Mouse (Mus musculus) kidney, embryonic 16.5 days (tissue): Measurements from ENCODE around the gene Schip1. TPM values are rescaled to one million over a fixed set of nuclear protein-coding genes. Genes with fewer than 3 reads are reported as not detected.

Source experiments
- ATAC-seq: fragments of 200-750 bp; cut with Nextera tagmentation; 2 replicates; pipeline ENCODE4 v1.8.0; 2017; ENCODE audit warnings: moderate TSS enrichment; ENCODE audit not compliant: low FRiP score, low TSS enrichment
- H3K27ac ChIP-seq: fragments of 300-500 bp; sonication (generic); 2 replicates; pipeline ENCODE4 v1.5.1; 2014; ENCODE audit warnings: low read length
- H3K27me3 ChIP-seq: fragments of 300-500 bp; sonication (generic); 2 replicates; pipeline ENCODE4 v1.6.1; 2014; ENCODE audit warnings: low read length, control low read depth, mixed read lengths; ENCODE audit not compliant: insufficient read depth
- H3K36me3 ChIP-seq: fragments of 300-500 bp; sonication (generic); 2 replicates; pipeline ENCODE4 v1.6.1; 2014; ENCODE audit warnings: low read length, control low read depth, mixed read lengths; ENCODE audit not compliant: insufficient read depth
- H3K4me1 ChIP-seq: fragments of 300-500 bp; sonication (generic); 2 replicates; pipeline ENCODE4 v1.6.1; 2014; ENCODE audit warnings: low read length, control low read depth, mixed read lengths; ENCODE audit not compliant: insufficient read depth
- H3K4me2 ChIP-seq: fragments of 300-500 bp; sonication (generic); replicated peaks from 2 replicates; pipeline ENCODE4 v1.6.1; 2014; ENCODE audit warnings: low read depth, low read length
- H3K4me3 ChIP-seq: fragments of 300-500 bp; sonication (generic); 2 replicates; pipeline ENCODE4 v1.5.1; 2014; ENCODE audit warnings: mild to moderate bottlenecking, low read length
- H3K9ac ChIP-seq: fragments of 300-500 bp; sonication (generic); replicated peaks from 2 replicates; pipeline ENCODE4 v1.6.1; 2014; ENCODE audit warnings: low read length
- H3K9me3 ChIP-seq: fragments of 300-500 bp; sonication (generic); 2 replicates; pipeline ENCODE4 v1.6.1; 2016; ENCODE audit warnings: low read length, control low read depth
- WGBS: fragments of 180-500 bp; shearing (Covaris S2); extraction: QIAGEN DNeasy Blood & Tissue Kit; methylation state at CpG from one replicate; pipeline ENCODE4 v1.1.7; 2014; 5-methylcytosine and 5-hydroxymethylcytosine counted together
- polyA plus RNA-seq: library from polyadenylated mRNA; unstranded; fragments of >200 nt; fragmentation: Nextera tagmentation; extraction: Ambion mirVana; gene quantifications from 2 replicates; pipeline ENCODE4 v1.2.1, GENCODE M21; 2015

The Schip1 gene
- polyA plus RNA-seq, 1 experiment from 2014 or later: 48.9 TPM

DNA sequence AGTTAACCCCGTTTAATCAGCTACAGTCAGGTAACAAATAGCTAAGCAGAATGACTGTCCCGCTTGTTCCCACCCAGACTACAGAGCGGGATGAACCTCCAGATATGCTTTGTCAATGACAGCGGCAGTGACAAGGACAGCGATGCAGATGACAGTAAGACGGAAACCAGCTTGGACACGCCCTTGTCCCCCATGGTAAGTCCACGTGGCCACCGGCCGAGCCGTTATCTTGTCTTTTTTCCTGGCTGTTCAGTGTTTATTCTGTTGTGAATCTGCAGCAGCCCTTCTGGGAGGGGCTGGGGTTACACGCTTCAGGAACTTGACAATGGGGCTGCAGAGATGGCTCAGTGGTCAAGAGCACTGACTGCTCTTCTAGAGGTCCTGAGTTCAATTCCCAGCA is 551.8 kb downstream of the Schip1 start:
- H3K9me3 ChIP-seq: no peaks in the 10 kb centered on the region
- H3K27ac ChIP-seq: no peak overlapping the region
- no peaks in the 10 kb centered on the region for H3K27me3 ChIP-seq
- H3K9ac ChIP-seq: no peak overlapping the region
- peaks cover 8% of the 10 kb centered on the region for H3K36me3 ChIP-seq
- H3K4me3 ChIP-seq: no peak overlapping the region
- H3K4me1 ChIP-seq: 0 out of 2 replicates have a peak, but pooled peaks cover 3% of the 10 kb centered on the region
- ATAC-seq: no peak
- no peak overlapping the region for H3K4me2 ChIP-seq
- WGBS: 69% methylated on average over 12 of the region's 12 CpGs

DNA sequence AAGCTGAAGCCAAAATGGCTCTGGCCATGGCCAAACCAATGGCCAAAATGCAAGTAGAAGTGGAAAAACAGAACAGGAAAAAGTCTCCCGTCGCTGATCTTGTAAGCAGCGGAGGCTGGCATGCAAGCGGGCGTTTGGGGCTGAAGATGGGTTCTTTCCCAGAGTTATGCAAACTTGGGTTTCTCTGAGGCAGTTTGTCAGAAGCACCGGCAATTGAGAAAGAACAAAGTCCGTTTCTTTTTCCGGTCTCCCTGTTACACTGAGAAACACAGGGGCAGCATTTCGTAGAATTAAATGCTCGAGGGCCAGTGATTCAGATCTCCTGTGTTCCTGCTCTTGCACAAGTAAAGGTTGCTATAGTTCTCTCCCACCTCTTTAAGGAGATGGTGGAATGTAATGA is 553.1 kb downstream of the Schip1 start:
- H3K9ac ChIP-seq: no peak overlapping the region
- H3K36me3 ChIP-seq: peaks cover 8% of the 10 kb centered on the region
- H3K27ac ChIP-seq: no peak overlapping the region
- no peaks in the 10 kb centered on the region for H3K27me3 ChIP-seq
- no peak overlapping the region for H3K4me2 ChIP-seq
- 84% methylated on average over 10 of the region's 10 CpGs for WGBS
- no peak for ATAC-seq
- H3K9me3 ChIP-seq: no peaks in the 10 kb centered on the region
- H3K4me3 ChIP-seq: no peak overlapping the region
- 0 out of 2 replicates have a peak, but pooled peaks cover 3% of the 10 kb centered on the region for H3K4me1 ChIP-seq

- Histone ChIP-seq H3K27me3 (no peaks in the 10 kb centered on the region), H3K4me2 (no peak overlapping the region), H3K4me3 (no peak overlapping the region), H3K9ac (no peak overlapping the region), H3K4me1 (0 out of 2 replicates have a peak, but pooled peaks cover 3% of the 10 kb centered on the region), H3K36me3 (peaks cover 8% of the 10 kb centered on the region), H3K9me3 (no peaks in the 10 kb centered on the region), H3K27ac (no peak overlapping the region)
- WGBS: 59% methylated on average over 5 of the region's 5 CpGs
- ATAC-seq: 0 out of 2 replicates have a peak, but pooled peaks have one; percentile 25
Measured at GRCm38 (mm10) chr3:68619097-68619496, 554.5 kb downstream of the Schip1 start.

DNA sequence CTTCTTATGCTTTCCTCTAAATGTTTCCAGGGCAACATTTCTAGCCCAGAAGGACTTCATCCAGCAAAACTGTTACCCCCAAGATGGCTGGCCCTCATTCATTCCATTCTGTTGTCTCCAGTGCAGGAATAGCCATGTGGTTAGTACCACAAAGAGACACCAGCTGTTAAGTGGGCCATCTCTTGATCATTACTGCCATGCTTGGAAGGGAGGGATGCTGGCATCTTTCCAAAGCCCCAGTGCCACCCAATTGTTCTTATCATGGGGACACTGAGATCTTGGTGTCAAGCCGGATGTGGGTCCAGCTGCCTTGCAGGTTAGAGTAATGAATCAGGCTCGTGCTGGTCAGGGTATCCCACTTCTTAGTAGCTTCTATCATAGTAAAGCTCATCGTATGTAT is 557.4 kb downstream of the Schip1 start:
- H3K36me3 ChIP-seq: peaks cover 8% of the 10 kb centered on the region
- WGBS: 98% methylated on average over 3 of the region's 3 CpGs
- no peak overlapping the region for H3K27ac ChIP-seq
- no peaks in the 10 kb centered on the region for H3K27me3 ChIP-seq
- H3K4me1 ChIP-seq: peaks cover 9% of the 10 kb centered on the region; the same call in 1 of the 2 replicates
- no peaks in the 10 kb centered on the region for H3K9me3 ChIP-seq
- H3K9ac ChIP-seq: no peak overlapping the region
- ATAC-seq: no peak
- no peak overlapping the region for H3K4me2 ChIP-seq
- no peak overlapping the region for H3K4me3 ChIP-seq

GRCm38 (mm10) chr3:68623036-68623435 is 558.4 kb downstream of the Schip1 start:
- Histone ChIP-seq H3K27ac (no peak overlapping the region), H3K4me3 (no peak overlapping the region)
- no peak for ATAC-seq

DNA sequence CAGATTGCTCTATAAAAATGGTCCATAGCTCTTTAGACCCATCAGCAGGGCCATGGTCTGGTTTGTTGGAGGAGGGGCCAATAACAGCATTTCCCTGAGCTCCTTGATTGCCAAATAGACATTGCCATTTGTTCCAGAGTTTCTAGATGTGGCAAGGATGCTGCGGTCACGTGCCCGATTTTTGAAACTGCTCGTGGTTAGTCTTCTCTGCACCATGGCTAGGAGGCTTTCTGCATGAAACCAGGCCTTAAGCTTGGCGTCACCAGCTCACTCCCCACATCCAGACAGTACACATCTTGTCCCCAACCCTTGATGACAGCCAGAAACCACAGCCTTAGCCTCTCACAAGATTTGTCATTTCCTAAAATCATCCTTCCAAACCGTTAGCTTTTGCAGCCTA is 559.9 kb downstream of the Schip1 start:
- no peaks in the 10 kb centered on the region for H3K27me3 ChIP-seq
- H3K27ac ChIP-seq: no peak overlapping the region
- H3K36me3 ChIP-seq: peaks cover 8% of the 10 kb centered on the region
- H3K9me3 ChIP-seq: no peaks in the 10 kb centered on the region
- H3K4me1 ChIP-seq: peaks cover 9% of the 10 kb centered on the region; the same call in 1 of the 2 replicates
- H3K4me2 ChIP-seq: no peak overlapping the region
- no peak overlapping the region for H3K9ac ChIP-seq
- ATAC-seq: no peak
- no peak overlapping the region for H3K4me3 ChIP-seq
- WGBS: 85% methylated on average over 6 of the region's 6 CpGs

More at GRCm38 (mm10) chr3:68623036-68623435, 558.4 kb downstream of the Schip1 start:
- H3K4me2 ChIP-seq: no peak overlapping the region
- no peaks in the 10 kb centered on the region for H3K9me3 ChIP-seq
- H3K4me1 ChIP-seq: peaks cover 9% of the 10 kb centered on the region; the same call in 1 of the 2 replicates
- no peaks in the 10 kb centered on the region for H3K27me3 ChIP-seq
- 86% methylated on average over 5 of the region's 5 CpGs for WGBS
- H3K36me3 ChIP-seq: peaks cover 8% of the 10 kb centered on the region
- no peak overlapping the region for H3K9ac ChIP-seq

GRCm38 (mm10) chr3:68630261-68630660 is 565.7 kb downstream of the Schip1 start:
- Histone ChIP-seq H3K27ac (no peak overlapping the region), H3K9me3 (no peaks in the 10 kb centered on the region), H3K4me2 (no peak overlapping the region), H3K4me1 (peaks cover 4% of the 10 kb centered on the region; the same call in 1 of the 2 replicates), H3K27me3 (no peaks in the 10 kb centered on the region), H3K9ac (no peak overlapping the region), H3K4me3 (no peak overlapping the region), H3K36me3 (no peaks in the 10 kb centered on the region; the same call in 1 of the 2 replicates)
- ATAC-seq: no peak
- WGBS: 78% methylated on average over 4 of the region's 4 CpGs

GRCm38 (mm10) chr3:68630821-68631220 is 566.2 kb downstream of the Schip1 start:
- Histone ChIP-seq H3K4me3 (no peak overlapping the region), H3K27ac (no peak overlapping the region)

DNA sequence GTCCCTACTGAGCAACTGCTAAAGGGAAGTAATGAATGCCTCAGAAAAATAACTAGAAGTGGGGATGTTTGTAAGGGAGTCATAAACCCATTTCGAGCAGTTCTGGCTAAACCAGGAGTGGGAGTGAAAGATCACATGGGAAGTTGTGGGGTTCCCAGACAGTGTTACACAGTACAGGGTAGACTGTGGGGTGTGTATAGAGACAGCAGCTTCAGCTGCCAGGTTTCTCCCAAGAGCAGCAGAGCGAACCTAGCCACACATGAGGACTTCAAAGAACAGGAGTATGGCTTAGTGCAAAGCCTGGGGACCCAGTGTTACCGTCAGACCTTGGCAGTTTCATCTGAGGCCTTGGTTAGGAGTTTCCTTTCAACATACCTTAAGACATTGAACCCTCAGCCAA is 568.1 kb downstream of the Schip1 start:
- no peaks in the 10 kb centered on the region for H3K9me3 ChIP-seq
- no peak overlapping the region for H3K9ac ChIP-seq
- no peaks in the 10 kb centered on the region for H3K27me3 ChIP-seq
- H3K27ac ChIP-seq: no peak overlapping the region
- H3K4me3 ChIP-seq: no peak overlapping the region
- H3K36me3 ChIP-seq: no peaks in the 10 kb centered on the region
- H3K4me1 ChIP-seq: no peaks in the 10 kb centered on the region
- H3K4me2 ChIP-seq: no peak overlapping the region
- 63% methylated on average over 3 of the region's 3 CpGs for WGBS
- ATAC-seq: no peak

More at GRCm38 (mm10) chr3:68630821-68631220, 566.2 kb downstream of the Schip1 start:
- Histone ChIP-seq H3K4me1 (no peaks in the 10 kb centered on the region), H3K27me3 (no peaks in the 10 kb centered on the region), H3K9ac (no peak overlapping the region), H3K9me3 (no peaks in the 10 kb centered on the region), H3K36me3 (no peaks in the 10 kb centered on the region; the same call in 1 of the 2 replicates), H3K4me2 (no peak overlapping the region)
- WGBS: 57% methylated on average over 3 of the region's 3 CpGs
- no peak for ATAC-seq

GRCm38 (mm10) chr3:68633577-68633976 is 569.0 kb downstream of the Schip1 start:
- WGBS: 98% methylated on average over 4 of the region's 4 CpGs
- Histone ChIP-seq H3K4me1 (no peaks in the 10 kb centered on the region), H3K27ac (no peak overlapping the region), H3K36me3 (no peaks in the 10 kb centered on the region), H3K4me3 (no peak overlapping the region), H3K9ac (no peak overlapping the region), H3K4me2 (no peak overlapping the region), H3K9me3 (no peaks in the 10 kb centered on the region), H3K27me3 (no peaks in the 10 kb centered on the region)
- ATAC-seq: no peak
